Mouse (Mus musculus): ENCODE data around the gene Pus7l.

GRCm38 (mm10) chr15:94590083-94590482, 46.7 kb upstream of the Pus7l start:
- TF ChIP-seq CTCF (IDR thresholded peaks at IDR 0.05; ENCODE audit: low read depth), result no peak
- no peak for TF ChIP-seq EP300 (IDR thresholded peaks at IDR 0.05; ENCODE audit: low read depth)
